Mouse (Mus musculus) gastrocnemius, adult 2 months (tissue): Measurements from ENCODE around the gene Nos1ap. TPM values are rescaled to one million over a fixed set of nuclear protein-coding genes. Genes with fewer than 3 reads are reported as not detected.

ENCODE experiments used
- DNase-seq: peaks from one replicate; pipeline ENCODE4 v3.0.0; 2022
- H3K27ac ChIP-seq: fragments of 200-600 bp; 2 replicates; pipeline ENCODE4 v1.8.1; 2022; ENCODE audit warnings: mild to moderate bottlenecking
- H3K4me3 ChIP-seq: fragments of 200-600 bp; 2 replicates; pipeline ENCODE4 v1.8.1; 2022; ENCODE audit warnings: mild to moderate bottlenecking, moderate library complexity
- CTCF ChIP-seq: fragments of 200-600 bp; IDR thresholded peaks from 2 replicates; pipeline ENCODE4 v1.8.1; 2022; ENCODE audit warnings: antibody characterized with exemption, mild to moderate bottlenecking, moderate library complexity
- intact Hi-C: fragments of 180-260 bp; cut with DNase I; formaldehyde crosslinking; loops from one replicate; pipeline ENCODE4 v1.15.1; 2025
- total RNA-seq, 2 experiments: library from RNA; stranded (reverse); gene quantifications; 2 replicates each; pipeline ENCODE4 v1.2.3; 2021

Gene Nos1ap
- total RNA-seq, 2 experiments from 2014 or later, result 0.79 to 2.0 TPM

GRCm38 (mm10) chr1:170360183-170360915, 229.3 kb downstream of the Nos1ap start:
- intact Hi-C loops, result no loop called here

DNA sequence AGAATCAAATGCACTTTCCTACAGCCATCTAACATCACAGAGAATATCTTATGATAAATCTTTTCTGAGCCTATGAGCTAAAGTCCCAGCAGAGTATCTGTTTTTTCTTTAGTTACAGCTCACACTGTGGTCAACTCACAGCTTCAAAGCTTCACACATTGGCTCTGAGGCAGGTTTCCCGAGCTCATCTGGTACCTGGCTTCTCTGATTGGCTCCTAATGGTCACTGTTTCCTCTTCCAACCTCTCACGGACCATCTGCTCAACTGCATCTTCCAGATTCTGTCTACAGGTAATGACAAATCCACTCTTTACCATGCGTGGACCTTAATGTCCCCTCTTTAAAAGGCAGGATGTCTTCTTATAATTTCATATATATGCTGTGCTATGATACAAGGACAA, 236.3 kb downstream of the Nos1ap start:
- H3K27ac ChIP-seq, result no peak overlapping the region
- DNase-seq, result no peak
- TF ChIP-seq CTCF, result no peak
- H3K4me3 ChIP-seq, result no peak overlapping the region
- intact Hi-C loops, result no loop called here

More at GRCm38 (mm10) chr1:170360183-170360915, 229.3 kb downstream of the Nos1ap start:
- H3K27ac ChIP-seq, result no peak overlapping the region
- no peak overlapping the region for H3K4me3 ChIP-seq
- no peak for DNase-seq
- no peak for TF ChIP-seq CTCF

- TF ChIP-seq CTCF, result no peak
These were observed 238.6 kb downstream of the Nos1ap start for GRCm38 (mm10) chr1:170351080-170351479.

DNA sequence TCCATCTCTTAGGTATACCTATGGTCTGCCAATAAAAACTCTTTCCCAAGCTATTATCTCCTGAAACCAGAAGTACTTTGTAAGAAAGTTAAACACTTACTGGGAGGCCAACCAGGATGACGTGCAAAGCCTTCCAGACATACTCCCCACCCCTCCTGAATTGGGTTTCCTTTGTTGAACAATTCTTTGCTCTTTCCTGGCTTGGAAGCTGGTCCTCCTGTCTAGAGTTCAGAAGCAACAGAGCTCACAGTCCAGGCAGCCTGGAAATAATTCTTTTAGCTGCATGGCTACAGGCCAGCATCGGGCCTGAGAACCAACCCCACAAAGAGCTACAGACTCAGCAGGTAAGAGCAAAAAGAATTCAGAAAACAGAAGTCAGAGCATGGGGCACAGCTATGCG, 243.4 kb downstream of the Nos1ap start:
- Histone ChIP-seq H3K27ac (no peak overlapping the region), H3K4me3 (no peak overlapping the region)
- DNase-seq, result no peak
- intact Hi-C loops, result no loop called here
- TF ChIP-seq CTCF, result no peak

More at GRCm38 (mm10) chr1:170351080-170351479, 238.6 kb downstream of the Nos1ap start:
- no peak for DNase-seq
- H3K4me3 ChIP-seq, result no peak overlapping the region
- H3K27ac ChIP-seq, result no peak overlapping the region
- intact Hi-C loops, result no loop called here

- no peak overlapping the region for H3K4me3 ChIP-seq
- TF ChIP-seq CTCF, result no peak
- DNase-seq, result no peak
- intact Hi-C loops, result no loop called here
- H3K27ac ChIP-seq, result no peak overlapping the region
These were observed 245.8 kb downstream of the Nos1ap start for GRCm38 (mm10) chr1:170343906-170344305.

DNA sequence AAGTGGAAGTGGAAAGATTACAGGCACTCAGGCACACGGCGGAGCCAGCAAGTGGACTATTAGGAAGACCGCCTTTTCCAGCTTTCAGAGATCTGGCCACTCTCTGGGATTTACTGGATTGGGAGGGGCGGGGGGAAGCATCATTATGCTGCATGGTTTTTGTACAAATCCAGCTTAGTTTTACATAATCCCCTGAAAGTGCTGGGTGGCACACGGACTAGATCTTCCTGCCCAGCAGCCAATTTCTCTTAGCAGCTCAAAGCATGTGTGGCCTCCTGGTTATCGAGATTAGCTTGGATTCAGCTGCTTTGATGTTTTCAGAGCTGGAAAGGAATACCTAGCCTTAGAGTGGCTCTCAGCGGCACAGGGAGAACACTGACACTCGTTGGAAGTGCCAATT, 246.6 kb downstream of the Nos1ap start:
- TF ChIP-seq CTCF, result no peak
- H3K4me3 ChIP-seq, result no peak overlapping the region
- intact Hi-C loops, result no loop called here
- H3K27ac ChIP-seq, result no peak overlapping the region
- no peak for DNase-seq

- DNase-seq, result no peak
- intact Hi-C loops, result no loop called here
- H3K4me3 ChIP-seq, result no peak overlapping the region
- TF ChIP-seq CTCF, result no peak
- H3K27ac ChIP-seq, result no peak overlapping the region
These were observed 249.7 kb downstream of the Nos1ap start for GRCm38 (mm10) chr1:170339943-170340342.

GRCm38 (mm10) chr1:170332775-170333174, 256.9 kb downstream of the Nos1ap start:
- no peak overlapping the region for H3K4me3 ChIP-seq
- TF ChIP-seq CTCF, result no peak
- no peak overlapping the region for H3K27ac ChIP-seq
- intact Hi-C loops, result no loop called here
- DNase-seq, result no peak

GRCm38 (mm10) chr1:170331926-170332325, 257.7 kb downstream of the Nos1ap start:
- H3K4me3 ChIP-seq, result no peak overlapping the region
- TF ChIP-seq CTCF, result no peak
- H3K27ac ChIP-seq, result no peak overlapping the region
- no peak for DNase-seq
- intact Hi-C loops, result no loop called here

DNA sequence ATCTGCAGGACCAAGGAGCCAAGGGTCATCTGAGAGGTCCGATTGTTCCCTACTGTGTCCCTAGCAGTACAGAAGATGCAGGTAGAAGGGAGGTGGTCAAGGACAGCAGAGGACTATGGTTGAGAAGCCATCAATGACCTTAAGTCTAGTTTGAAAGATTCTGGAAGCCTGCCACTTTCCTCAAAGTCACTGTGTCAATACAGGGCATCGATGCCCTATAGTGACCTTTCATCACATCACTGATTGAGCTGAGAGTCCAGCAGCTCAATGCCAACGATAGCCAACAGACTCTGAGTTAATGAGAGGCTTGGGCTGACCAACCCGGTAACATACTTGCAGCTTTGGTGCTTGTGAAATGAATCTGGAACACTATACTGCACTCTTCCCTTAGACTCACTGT, 264.4 kb downstream of the Nos1ap start:
- no peak for DNase-seq
- H3K27ac ChIP-seq, result no peak overlapping the region
- no peak overlapping the region for H3K4me3 ChIP-seq
- no peak for TF ChIP-seq CTCF
- intact Hi-C loops, result no loop called here

- intact Hi-C loops, result no loop called here
- H3K4me3 ChIP-seq, result no peak overlapping the region
- no peak for TF ChIP-seq CTCF
- H3K27ac ChIP-seq, result no peak overlapping the region
- no peak for DNase-seq
These were observed 265.3 kb downstream of the Nos1ap start for GRCm38 (mm10) chr1:170324312-170324711.

GRCm38 (mm10) chr1:170323001-170323400, 266.7 kb downstream of the Nos1ap start:
- no peak overlapping the region for H3K4me3 ChIP-seq
- DNase-seq, result no peak
- H3K27ac ChIP-seq, result no peak overlapping the region
- TF ChIP-seq CTCF, result no peak
- intact Hi-C loops, result no loop called here

DNA sequence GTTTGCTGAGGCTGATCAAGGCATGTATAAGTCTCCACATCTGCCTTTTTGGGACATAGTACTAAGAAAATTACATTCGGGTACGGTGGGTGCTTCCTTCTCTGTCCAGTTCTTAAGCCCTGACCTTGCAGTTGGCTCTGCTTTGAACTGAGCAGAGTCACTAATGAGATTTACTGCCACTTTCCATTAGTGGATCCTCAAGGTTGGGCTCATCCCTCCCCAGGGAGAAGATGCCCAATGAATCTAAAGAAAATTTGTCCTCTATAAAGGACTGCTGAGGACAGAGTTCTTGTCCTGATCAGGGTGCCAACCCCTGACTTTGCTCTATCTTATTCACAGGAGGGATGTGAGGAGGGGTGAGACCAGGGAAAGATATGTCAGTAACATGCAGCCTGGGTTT, 267.6 kb downstream of the Nos1ap start:
- TF ChIP-seq CTCF, result no peak
- no peak for DNase-seq
- intact Hi-C loops, result no loop called here
- Histone ChIP-seq H3K27ac (no peak overlapping the region), H3K4me3 (no peak overlapping the region)

DNA sequence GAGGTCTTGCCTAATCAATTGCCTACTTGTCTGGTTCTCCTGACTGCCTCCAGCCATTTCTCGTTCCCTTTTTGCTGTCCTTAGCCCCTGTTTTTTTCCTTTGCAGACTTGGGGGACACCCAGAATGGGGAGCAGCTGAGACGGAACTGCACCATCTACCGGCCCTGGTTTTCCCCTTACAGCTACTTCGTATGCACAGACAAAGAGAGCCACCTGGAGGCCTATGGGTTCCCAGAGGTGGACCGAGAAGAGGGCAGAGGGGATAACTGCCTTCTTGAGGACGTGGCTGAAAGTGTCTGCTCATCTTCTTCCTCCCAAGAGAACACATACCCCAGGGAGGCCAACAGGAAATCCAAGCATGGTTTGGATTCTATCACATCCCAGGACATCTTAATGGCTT, 278.2 kb downstream of the Nos1ap start:
- H3K4me3 ChIP-seq, result no peak overlapping the region
- TF ChIP-seq CTCF, result no peak
- H3K27ac ChIP-seq, result no peak overlapping the region
- no peak for DNase-seq
- intact Hi-C loops, result no loop called here
